Mouse (Mus musculus): ENCODE measurements around the gene Psmc1.

GRCm38 (mm10) chr12:100159261-100159975, 49.5 kb downstream of the Psmc1 start, which contains the start of gene Nrde2:
- TF ChIP-seq CTCF (IDR thresholded peaks at IDR 0.05; ENCODE audit: extremely low read depth, insufficient read depth, low read length): no peak
- peak; percentile 69; the same call in 1 of the 2 replicates for TF ChIP-seq POLR2A (IDR thresholded peaks at IDR 0.05; ENCODE audit: extremely low read depth, insufficient read depth, low read length)
